Mouse (Mus musculus) limb, embryonic 12.5 days (tissue): Measurements from ENCODE around the gene Akt3. TPM values are rescaled to one million over a fixed set of nuclear protein-coding genes. Genes with fewer than 3 reads are reported as not detected.

Source experiments
- ATAC-seq: fragments of 200-750 bp; cut with Nextera tagmentation; 2 replicates; pipeline ENCODE4 v1.8.0; 2017; ENCODE audit warnings: low read depth, moderate TSS enrichment; ENCODE audit not compliant: insufficient number of reproducible peaks, insufficient read depth, low FRiP score, low TSS enrichment
- H3K27ac ChIP-seq: fragments of 300-500 bp; sonication (generic); 2 replicates; pipeline ENCODE4 v1.5.1; 2016; ENCODE audit warnings: mild to moderate bottlenecking, moderate library complexity
- H3K27me3 ChIP-seq: fragments of 300-500 bp; sonication (generic); 2 replicates; pipeline ENCODE4 v1.6.1; 2016; ENCODE audit warnings: mild to moderate bottlenecking, moderate library complexity
- H3K36me3 ChIP-seq: fragments of 300-500 bp; sonication (generic); 2 replicates; pipeline ENCODE4 v1.6.1; 2016; ENCODE audit warnings: mild to moderate bottlenecking, moderate library complexity
- H3K4me1 ChIP-seq: fragments of 300-500 bp; sonication (generic); replicated peaks from 2 replicates; pipeline ENCODE4 v1.6.1; 2016
- H3K4me2 ChIP-seq: fragments of 300-500 bp; sonication (generic); 2 replicates; pipeline ENCODE4 v1.6.1; 2016; ENCODE audit warnings: mild to moderate bottlenecking, moderate library complexity
- H3K4me3 ChIP-seq: fragments of 300-500 bp; sonication (generic); replicated peaks from 2 replicates; pipeline ENCODE4 v1.5.1; 2016; ENCODE audit warnings: mild to moderate bottlenecking
- H3K9ac ChIP-seq: fragments of 300-500 bp; sonication (generic); replicated peaks from 2 replicates; pipeline ENCODE4 v1.6.1; 2016; ENCODE audit warnings: mild to moderate bottlenecking, moderate library complexity
- H3K9me3 ChIP-seq: fragments of 300-500 bp; sonication (generic); 2 replicates; pipeline ENCODE4 v1.6.1; 2016; ENCODE audit warnings: mild to moderate bottlenecking, moderate library complexity
- WGBS: fragments of 180-500 bp; shearing (Covaris S2); methylation state at CpG from one replicate; pipeline ENCODE4 v1.1.7; 2016; 5-methylcytosine and 5-hydroxymethylcytosine counted together
- polyA plus RNA-seq: library from polyadenylated mRNA; unstranded; fragments of >200 nt; fragmentation: Nextera tagmentation; extraction: Ambion mirVana; gene quantifications from 2 replicates; pipeline ENCODE4 v1.2.1, GENCODE M21; 2016

The Akt3 gene
- polyA plus RNA-seq, 1 experiment from 2014 or later = 9.1 TPM

DNA sequence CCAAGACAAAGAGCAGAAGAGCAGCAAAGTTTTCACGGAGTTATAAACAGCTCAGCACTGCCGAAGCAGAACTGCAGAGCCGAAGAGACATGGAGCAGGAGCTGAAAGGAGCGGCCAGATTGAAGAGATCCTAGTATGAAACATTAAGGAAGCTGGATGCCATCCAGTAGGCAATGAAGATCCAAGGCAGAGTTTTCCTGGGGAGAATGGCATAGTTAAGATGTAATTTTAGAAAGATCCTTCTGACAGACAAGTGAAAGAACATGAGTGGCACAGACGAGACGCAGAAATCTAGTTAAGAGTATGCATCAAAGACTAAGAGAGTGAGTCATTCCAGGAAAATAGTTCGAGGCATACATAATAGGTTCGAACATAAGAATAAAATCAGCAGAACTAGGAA, 131.3 kb downstream of the Akt3 start:
- Histone ChIP-seq H3K4me1 (no peaks in the 10 kb centered on the region), H3K4me3 (no peak overlapping the region), H3K4me2 (no peak overlapping the region), H3K27ac (no peak overlapping the region), H3K9ac (no peak overlapping the region), H3K9me3 (no peaks in the 10 kb centered on the region), H3K27me3 (no peaks in the 10 kb centered on the region), H3K36me3 (peaks cover 11% of the 10 kb centered on the region; the same call in 1 of the 2 replicates)
- ATAC-seq = no peak
- WGBS = 89% methylated on average over 8 of the region's 8 CpGs

DNA sequence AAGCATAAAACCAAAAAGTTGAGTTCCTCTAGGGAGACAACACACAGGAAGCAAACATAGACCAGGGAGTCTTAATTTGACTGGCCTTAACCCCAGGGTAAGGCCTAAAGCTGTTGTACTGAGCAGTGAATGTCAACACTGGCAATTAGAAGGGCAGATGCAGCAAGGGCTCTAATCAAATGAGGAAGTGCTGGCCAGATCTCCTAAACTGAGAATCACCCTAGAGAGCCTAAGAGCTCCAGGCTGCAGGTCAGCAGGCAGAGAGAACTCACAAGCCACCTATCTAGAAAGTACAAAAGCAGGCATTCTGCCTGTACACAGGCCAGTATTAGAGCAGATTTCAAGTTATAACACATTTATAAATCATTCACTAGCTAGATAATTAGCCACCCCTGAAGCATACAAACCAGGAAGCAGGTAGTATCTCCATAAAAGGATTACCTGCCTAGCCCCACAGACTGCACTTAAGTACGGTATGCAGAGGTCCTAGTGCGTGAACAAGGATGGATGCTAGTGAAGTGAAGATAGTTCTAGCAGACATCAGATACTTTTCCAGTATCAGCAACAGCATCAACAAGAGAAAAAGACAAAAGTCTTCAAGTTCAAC, 147.2 kb downstream of the Akt3 start:
- H3K9ac ChIP-seq = no peak overlapping the region
- no peaks in the 10 kb centered on the region for H3K36me3 ChIP-seq
- no peak for ATAC-seq
- no peaks in the 10 kb centered on the region for H3K9me3 ChIP-seq
- no peak overlapping the region for H3K27ac ChIP-seq
- no peak overlapping the region for H3K4me2 ChIP-seq
- no peaks in the 10 kb centered on the region for H3K4me1 ChIP-seq
- WGBS = 71% methylated on average over 2 of the region's 2 CpGs
- H3K27me3 ChIP-seq = no peaks in the 10 kb centered on the region
- no peak overlapping the region for H3K4me3 ChIP-seq

DNA sequence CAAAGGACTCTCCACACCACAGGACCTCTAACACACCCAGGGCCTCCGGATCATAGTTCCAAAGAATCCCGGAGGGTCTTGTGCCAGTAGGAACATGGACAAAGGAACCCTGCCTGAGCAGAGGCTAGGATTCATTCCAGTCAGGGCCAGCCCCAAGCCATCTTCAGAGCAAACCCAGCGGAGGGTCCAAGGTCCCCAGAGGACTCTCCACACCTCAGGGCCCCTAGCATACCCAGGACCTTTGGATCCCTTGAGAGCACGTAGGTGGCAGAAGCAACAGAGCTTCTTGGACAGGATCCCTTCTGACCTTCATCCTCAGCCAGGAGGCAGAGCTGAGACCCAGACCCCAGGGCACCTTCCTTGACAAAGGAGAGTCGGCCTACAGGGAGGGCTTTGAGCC, 167.5 kb downstream of the Akt3 start:
- peaks cover 5% of the 10 kb centered on the region; the same call in 1 of the 2 replicates for H3K36me3 ChIP-seq
- H3K27ac ChIP-seq = no peak overlapping the region
- no peak overlapping the region for H3K9ac ChIP-seq
- H3K4me1 ChIP-seq = no peaks in the 10 kb centered on the region
- H3K4me3 ChIP-seq = no peak overlapping the region
- WGBS = 92% methylated on average over 5 of the region's 5 CpGs
- no peaks in the 10 kb centered on the region for H3K9me3 ChIP-seq
- H3K27me3 ChIP-seq = no peaks in the 10 kb centered on the region
- ATAC-seq = no peak
- H3K4me2 ChIP-seq = no peak overlapping the region

DNA sequence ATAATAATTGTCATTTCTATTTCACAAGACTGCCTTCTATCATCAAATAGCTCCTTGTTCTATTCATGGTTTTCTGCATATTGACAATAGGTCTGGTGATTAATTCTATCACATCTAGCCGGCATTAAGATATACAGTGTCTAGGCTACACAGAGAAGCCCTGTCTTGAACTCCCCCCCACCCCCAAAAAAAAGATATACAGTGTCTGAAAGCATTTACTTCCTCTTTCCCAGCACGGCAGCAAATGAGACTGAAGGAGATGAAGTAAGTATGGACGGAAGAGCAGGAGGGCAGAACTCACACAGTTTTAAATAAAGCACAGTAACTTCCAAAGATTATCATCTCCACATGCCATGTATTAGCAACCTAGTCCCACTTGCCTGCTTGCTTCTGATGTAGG, 168.5 kb downstream of the Akt3 start:
- Histone ChIP-seq H3K9me3 (no peaks in the 10 kb centered on the region), H3K9ac (no peak overlapping the region), H3K4me3 (no peak overlapping the region), H3K4me1 (no peaks in the 10 kb centered on the region), H3K27ac (no peak overlapping the region), H3K27me3 (no peaks in the 10 kb centered on the region), H3K36me3 (no peaks in the 10 kb centered on the region), H3K4me2 (no peak overlapping the region)
- ATAC-seq = no peak
- 70% methylated on average over 3 of the region's 3 CpGs for WGBS

DNA sequence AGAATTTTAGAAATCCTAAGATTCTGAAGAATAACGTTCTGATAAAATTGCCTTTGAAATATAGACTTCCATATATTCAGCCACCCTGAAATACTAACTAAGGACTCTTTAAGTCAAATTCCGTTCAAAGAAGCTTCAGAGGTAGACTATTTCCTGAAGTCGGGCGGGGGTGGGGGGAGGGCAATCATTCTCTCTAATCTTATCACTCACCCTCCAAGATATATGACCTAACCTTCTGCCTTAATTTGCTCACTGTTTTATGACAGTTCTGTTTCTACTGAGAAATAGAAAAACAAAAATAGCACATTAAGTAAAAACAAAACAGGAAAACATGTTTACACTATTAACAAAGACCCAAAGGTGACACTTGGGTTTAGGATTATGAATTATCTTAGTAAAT, 169.0 kb downstream of the Akt3 start:
- H3K4me1 ChIP-seq = no peaks in the 10 kb centered on the region
- H3K27ac ChIP-seq = no peak overlapping the region
- no peak overlapping the region for H3K9ac ChIP-seq
- no peak overlapping the region for H3K4me3 ChIP-seq
- WGBS = 83% methylated on average over 4 of the region's 4 CpGs
- H3K9me3 ChIP-seq = no peaks in the 10 kb centered on the region
- no peak for ATAC-seq
- no peak overlapping the region for H3K4me2 ChIP-seq
- H3K27me3 ChIP-seq = no peaks in the 10 kb centered on the region
- H3K36me3 ChIP-seq = no peaks in the 10 kb centered on the region

DNA sequence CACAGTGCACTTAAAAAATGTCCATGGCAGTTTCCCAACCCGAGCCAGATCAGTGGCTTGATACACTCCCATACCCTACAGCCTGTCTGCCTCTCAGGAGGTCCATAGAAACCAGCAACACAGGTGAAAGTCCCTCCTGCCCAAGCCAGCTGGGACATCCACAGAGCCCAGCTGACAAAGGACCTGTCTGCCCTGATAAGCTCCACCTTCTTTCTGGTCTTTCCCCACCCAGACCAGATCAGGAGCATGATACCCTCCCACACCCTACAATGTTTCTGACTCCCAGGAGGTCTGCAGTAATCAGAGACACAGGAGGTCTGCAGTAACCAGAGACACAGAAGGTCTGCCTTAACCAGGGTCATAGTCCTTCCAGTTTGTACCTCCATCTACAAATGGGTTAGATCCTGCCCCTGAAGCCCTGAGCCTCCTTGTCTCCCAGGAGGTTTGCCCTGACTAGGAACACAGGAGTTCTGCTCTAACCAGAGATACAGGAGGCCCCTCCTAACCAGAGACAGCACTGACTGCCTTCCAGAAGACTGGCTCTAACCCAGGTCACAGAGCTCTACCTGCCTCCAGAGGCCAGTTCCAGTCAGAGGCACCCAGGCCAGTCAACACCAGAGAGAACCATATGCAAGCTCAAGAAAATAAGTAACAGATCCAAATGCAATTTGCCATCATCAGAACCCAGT, 175.9 kb downstream of the Akt3 start:
- WGBS = 80% methylated on average over 1 of the region's 1 CpGs
- no peaks in the 10 kb centered on the region for H3K9me3 ChIP-seq
- H3K27ac ChIP-seq = no peak overlapping the region

DNA sequence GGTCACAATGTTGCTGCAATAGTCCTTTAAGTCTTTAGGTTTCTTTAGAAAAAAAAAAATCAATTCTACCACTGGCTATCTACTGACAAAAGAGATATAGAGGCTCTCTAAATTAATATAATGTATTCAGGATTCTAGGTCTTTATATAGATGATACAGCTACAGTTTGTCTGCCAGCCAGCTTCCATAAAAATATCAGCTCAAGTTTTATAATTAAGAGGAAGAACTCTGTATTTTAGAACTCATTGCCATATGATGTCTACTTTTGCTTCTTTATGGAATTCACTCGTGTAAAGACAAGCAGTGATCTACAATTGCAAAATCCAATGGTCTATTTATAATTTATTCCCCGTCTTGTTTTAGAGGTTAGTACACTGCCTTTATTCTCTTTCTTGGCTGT, 188.8 kb downstream of the Akt3 start:
- no peak for ATAC-seq
- Histone ChIP-seq H3K4me3 (no peak overlapping the region), H3K27ac (no peak overlapping the region), H3K4me2 (no peak overlapping the region), H3K9ac (no peak overlapping the region), H3K27me3 (no peaks in the 10 kb centered on the region), H3K36me3 (peaks cover 10% of the 10 kb centered on the region), H3K4me1 (0 out of 2 replicates have a peak, but pooled peaks cover 9% of the 10 kb centered on the region), H3K9me3 (no peaks in the 10 kb centered on the region)
- 91% methylated on average over 2 of the region's 2 CpGs for WGBS

More for the DNA sequence above, 175.9 kb downstream of the Akt3 start:
- H3K27me3 ChIP-seq = no peaks in the 10 kb centered on the region
- no peak overlapping the region for H3K9ac ChIP-seq
- H3K36me3 ChIP-seq = 0 out of 2 replicates have a peak, but pooled peaks cover 4% of the 10 kb centered on the region
- H3K4me3 ChIP-seq = no peak overlapping the region
- no peaks in the 10 kb centered on the region for H3K4me1 ChIP-seq
- H3K4me2 ChIP-seq = no peak overlapping the region
- ATAC-seq = no peak; the same call in 1 of the 2 replicates

DNA sequence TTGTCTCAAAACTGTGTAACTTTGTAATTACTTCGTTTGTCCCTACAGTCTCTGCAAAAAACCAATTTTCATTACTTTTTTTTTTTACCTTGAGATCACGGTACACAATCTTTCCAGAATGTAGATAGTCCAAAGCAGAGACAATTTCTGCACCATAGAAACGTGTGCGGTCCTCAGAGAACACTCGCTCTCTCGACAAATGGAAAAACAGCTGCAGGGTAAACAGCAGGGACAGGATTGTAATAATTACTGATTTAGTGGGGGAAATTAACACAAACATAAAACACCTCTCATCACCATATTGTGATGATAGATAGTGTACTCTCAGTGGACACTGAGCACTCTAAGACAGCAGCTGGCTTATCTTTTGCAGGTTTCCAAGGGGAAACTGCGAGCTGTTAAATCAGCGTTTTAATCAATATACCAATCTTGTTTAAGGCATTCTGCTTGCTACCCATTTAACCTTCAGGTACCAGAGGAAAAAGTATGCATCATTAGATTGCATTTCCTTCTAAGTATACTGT, 190.8 kb downstream of the Akt3 start:
- ATAC-seq = no peak
- no peak overlapping the region for H3K4me3 ChIP-seq
- no peaks in the 10 kb centered on the region for H3K27me3 ChIP-seq
- H3K4me2 ChIP-seq = no peak overlapping the region
- H3K4me1 ChIP-seq = 0 out of 2 replicates have a peak, but pooled peaks cover 9% of the 10 kb centered on the region
- H3K9ac ChIP-seq = no peak overlapping the region
- WGBS = 65% methylated on average over 8 of the region's 8 CpGs
- peaks cover 10% of the 10 kb centered on the region for H3K36me3 ChIP-seq
- no peak overlapping the region for H3K27ac ChIP-seq
- H3K9me3 ChIP-seq = no peaks in the 10 kb centered on the region

DNA sequence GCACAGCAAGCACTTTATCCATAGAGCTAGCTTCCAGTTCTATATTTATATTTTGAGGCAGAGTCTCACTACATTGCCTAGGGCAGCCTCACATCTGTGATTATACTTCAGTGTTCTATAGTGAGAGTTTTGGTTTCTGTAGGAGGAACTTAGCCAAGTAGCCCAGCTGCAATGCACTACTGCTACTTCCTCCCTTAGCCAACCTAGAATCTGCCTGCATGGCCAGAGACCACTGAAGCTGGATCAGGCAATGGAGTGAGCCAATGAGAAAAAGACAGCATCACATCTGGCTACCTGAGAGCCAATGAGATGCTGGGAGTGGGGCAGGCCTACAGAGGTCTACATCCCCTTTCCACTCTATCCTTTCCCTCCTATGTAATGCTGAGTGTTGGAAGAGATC, 192.3 kb downstream of the Akt3 start:
- Histone ChIP-seq H3K27me3 (no peaks in the 10 kb centered on the region), H3K4me2 (no peak overlapping the region), H3K4me3 (no peak overlapping the region), H3K9ac (no peak overlapping the region), H3K9me3 (no peaks in the 10 kb centered on the region), H3K4me1 (0 out of 2 replicates have a peak, but pooled peaks cover 9% of the 10 kb centered on the region), H3K27ac (no peak overlapping the region), H3K36me3 (peaks cover 12% of the 10 kb centered on the region)
- 0 out of 2 replicates have a peak, but pooled peaks have one; percentile 31 for ATAC-seq

DNA sequence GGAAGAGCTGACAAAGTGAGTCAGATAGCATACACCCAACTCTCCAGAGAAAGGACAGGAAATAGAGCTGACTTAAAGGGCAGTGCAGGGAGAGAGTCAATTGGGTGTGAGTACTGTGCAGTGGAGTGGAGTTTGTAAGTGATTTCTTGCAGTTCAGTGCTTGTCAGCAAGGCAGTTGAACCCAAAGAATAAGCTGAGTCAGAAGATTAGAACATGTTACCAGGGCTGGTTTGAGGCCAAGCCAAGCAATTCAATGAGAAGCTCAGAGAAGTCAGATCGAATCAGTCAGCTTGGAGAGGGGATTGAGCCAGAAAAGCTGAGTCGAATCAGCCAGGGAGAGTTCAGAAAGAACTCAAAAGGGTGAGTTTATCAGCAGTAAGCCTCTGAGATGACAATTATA, 196.2 kb downstream of the Akt3 start:
- no peaks in the 10 kb centered on the region for H3K9me3 ChIP-seq
- 0 out of 2 replicates have a peak, but pooled peaks cover 9% of the 10 kb centered on the region for H3K4me1 ChIP-seq
- H3K27ac ChIP-seq = no peak overlapping the region
- peaks cover 11% of the 10 kb centered on the region for H3K36me3 ChIP-seq
- ATAC-seq = no peak
- no peak overlapping the region for H3K4me2 ChIP-seq
- H3K4me3 ChIP-seq = no peak overlapping the region
- H3K9ac ChIP-seq = no peak overlapping the region
- H3K27me3 ChIP-seq = no peaks in the 10 kb centered on the region
- 92% methylated on average over 2 of the region's 2 CpGs for WGBS

DNA sequence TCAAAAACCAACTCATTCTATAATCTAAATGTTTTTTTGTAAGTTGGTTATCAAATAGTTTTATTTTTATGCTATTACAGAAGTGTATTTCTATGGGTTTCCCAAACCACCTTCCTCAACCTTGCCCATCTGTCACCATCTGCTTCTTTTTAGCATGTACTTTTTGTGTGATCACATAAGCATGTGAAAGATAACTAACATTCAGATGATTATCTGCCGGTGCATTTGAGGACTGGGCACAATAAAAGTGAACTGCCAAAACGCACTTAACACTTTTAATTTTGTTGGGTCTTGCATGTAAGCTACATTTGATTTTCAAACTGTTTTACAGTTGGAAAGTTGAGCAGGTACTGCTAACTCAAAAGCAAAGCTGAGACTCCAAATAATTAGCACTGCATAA, 203.1 kb downstream of the Akt3 start:
- no peak for ATAC-seq
- Histone ChIP-seq H3K9me3 (no peaks in the 10 kb centered on the region), H3K4me3 (no peak overlapping the region), H3K36me3 (no peaks in the 10 kb centered on the region), H3K27me3 (no peaks in the 10 kb centered on the region), H3K4me2 (no peak overlapping the region), H3K4me1 (no peaks in the 10 kb centered on the region), H3K9ac (no peak overlapping the region), H3K27ac (no peak overlapping the region)
- WGBS = 78% methylated on average over 2 of the region's 2 CpGs
